Mouse (Mus musculus) embryo, embryonic 10.5 days (tissue): ENCODE data around the gene Agtr1a.

Source experiments
- DNase-seq: peaks from one replicate; pipeline ENCODE4 v3.0.0-alpha.2; 2015; ENCODE audit warnings: low spot score

Gene Agtr1a

DNA sequence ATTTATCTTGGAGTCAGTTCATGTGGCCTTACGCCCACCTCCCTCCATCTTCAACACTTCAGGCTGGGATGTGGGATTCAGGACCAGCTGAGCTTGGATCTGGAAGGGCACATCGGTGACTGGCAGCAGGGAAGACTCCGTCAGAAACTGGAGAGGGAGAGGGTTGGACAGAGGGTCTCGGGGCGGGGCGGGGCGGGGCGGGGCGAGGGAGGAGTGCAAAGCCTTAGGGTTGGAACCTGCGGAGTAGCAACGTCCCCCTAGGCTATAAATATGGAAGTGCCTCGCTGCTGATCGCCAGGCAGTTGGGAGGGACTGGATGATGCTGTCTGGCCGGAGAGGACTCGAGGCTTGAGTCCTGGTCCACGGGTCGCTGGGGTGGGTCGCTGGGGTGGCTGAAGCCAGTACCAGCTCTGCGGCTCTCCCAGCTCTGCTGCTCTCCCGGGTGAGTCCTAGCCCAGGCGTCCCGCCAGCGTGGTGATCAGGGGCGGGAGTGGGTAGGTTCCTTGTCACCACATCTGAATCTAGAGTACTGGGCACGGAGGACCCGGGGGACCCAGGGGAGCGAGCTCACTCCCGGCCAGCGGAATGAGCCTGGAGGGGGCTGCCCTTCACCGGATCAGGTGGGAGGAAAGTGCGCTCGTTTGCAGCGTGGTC lies at the start of gene Agtr1a:
Agtr1a (plus strand) TSS at position 294 of the 654 bp plus-strand sequence.
- DNase-seq: peak; percentile 82

DNA sequence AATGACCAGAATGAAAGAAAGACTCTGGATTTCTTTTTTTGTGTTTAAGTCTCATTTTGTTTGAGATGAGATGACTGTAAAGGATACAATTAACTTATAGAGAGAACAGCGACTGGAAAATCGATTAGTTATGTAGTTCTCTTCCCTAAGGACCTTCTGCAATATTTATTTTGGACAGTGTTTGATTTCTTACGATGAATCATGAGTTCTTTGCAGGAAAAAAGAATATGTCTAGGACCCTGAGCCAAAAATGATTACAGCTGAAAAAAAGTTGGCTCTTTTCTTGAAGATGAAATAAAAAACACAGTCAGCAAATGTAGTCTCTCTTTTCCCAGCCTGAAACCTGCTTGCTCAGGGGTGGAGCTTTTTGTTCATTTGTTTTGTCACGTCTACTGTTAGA lies 26.0 kb upstream of the Agtr1a start:
- no peak for DNase-seq

DNA sequence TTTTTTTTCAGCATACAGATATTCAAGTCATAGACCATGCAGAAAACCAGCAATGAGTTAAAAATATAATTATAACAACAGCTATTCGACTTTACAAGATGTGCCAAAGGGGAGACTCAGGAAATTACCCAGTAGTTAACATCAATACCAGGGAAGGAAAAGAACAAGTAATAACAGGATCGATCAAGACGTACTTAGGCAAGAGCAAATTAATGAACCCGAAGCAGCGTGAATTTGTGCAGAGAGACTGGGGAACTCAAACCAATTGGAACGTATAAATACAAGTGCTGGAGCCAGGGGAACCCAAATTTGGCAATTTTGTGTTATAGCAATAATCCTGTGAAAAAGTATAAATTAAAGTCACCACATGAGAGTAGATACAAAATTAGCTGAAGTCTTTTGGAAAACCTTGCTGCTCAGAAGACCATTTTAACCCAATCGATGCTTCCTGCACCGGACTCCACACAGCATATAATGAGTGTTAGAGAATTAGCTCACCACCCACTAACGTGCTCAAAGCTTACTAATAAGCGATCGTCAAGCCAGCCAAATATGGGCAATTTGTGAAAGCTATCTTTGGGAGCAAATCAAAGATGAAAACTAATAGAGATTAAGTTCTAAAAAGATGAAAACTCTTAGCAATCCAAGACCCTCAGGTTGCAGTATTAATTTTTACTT lies 11.4 kb upstream of the Agtr1a start:
- no peak for DNase-seq

DNA sequence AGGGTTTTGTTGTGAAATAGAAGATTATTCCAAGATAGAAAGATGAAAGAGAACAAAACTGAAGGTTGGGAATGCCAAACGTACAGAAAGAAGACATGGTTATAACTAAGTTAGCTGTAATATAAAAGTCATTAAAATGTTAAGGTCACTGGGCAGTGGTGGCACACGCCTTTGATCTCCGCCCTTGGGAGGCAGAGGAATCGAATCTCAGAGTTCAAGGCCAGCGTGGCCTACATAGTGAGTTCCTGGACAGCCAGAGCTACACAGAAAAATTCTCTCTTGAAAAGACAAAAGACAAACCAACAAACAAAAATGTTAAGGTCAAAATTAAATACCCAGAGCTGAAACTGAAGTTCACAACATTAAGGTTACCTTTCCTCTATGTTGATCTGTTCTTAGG lies 5.2 kb upstream of the Agtr1a start:
- DNase-seq: no peak

DNA sequence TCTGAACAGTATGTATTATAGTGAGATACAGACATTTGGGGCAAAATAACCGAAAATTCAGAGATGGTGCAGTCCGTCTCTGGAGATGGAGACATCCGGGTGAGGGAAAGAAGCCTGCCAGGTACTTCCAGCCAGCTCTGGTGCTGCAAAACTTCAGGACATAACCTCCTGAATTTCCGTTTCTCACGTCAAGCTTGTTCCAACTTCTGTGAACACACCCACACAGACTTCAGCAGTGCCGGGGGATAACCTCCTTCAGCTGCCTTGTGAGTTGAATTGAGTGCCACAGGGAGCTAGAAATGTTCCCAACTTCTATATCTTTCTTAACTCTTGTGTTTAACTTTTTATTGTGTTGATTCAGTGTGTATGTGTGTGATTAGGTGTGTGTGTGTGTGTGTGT lies 4.4 kb upstream of the Agtr1a start:
- DNase-seq: no peak

DNA sequence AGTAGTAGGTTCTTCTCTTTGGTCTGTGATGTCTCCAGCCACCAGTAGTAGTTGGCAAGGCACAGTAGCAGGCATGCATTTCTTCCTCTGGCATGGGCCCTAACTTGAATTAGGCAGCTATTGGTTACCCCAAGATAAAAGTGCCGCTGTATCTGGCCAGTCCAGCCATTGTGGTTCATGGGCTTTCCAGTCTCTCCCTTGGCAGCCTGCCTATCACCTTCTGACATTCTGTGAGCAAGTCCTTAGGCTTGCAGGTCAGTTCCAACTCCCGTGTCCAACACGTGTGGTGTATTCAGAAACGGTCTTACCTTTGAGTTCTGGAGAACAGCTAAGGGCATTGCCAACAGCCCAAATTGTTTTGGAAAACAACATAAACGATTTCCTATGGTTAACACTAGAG lies 3.7 kb upstream of the Agtr1a start:
- DNase-seq: no peak

DNA sequence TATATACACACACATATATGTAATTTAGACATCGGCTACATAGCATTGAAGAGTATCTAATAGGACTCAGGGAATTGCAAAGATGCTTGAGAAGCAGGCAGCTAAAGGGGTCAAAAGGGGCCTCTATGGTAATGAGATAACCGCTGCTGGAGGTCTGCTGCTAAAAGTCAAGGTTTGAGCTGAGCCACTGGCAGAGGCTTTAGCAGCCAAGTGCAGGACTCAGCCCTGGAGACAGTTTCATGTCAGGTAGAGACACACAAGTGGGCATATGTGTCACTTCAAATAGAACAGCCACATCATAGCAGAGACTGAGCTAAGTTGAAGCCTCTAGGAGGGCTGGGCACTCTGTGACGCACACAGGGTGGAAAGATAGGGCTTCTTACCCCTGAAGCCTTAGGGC lies 1.6 kb upstream of the Agtr1a start:
- DNase-seq: no peak

DNA sequence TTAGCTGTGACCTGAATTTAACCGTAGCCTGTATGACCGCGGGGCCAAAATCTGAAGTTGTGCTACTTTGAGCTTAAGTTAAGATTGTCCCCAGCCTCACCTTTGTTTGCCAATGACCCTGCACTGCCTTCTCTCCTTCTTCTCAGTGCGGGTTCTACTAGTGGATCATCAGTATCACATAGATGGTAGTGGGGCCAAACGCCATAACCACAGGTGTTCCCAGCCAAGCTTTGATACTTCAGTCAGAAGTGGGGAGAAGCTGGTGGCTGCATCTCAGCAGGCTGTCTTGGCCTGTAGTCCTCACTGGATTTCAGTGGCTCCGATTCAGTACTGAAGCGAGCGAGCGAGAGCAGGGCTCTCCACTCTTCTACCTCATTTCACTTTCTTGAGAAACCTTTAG lies 672 bp downstream of the Agtr1a start:
- DNase-seq: no peak

DNA sequence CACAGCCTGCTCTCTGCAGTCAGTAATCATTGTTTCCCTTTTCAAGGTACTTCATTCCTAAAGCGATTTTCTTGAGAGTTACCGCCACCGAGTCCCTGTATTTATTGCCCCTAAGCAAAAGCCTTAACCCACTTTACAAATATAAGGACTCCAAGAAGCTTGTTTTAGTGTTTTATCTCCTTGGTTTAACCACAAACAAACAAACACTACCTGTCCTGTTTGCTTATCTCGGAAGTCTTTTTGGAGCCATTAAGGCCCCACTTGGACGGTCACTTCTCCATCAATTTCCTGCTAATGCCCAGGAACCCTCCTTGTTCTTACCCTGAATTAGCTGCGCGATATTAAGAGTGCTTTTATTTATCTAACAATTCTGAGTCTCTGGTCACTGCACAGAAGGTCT lies 1.4 kb downstream of the Agtr1a start:
- no peak for DNase-seq

DNA sequence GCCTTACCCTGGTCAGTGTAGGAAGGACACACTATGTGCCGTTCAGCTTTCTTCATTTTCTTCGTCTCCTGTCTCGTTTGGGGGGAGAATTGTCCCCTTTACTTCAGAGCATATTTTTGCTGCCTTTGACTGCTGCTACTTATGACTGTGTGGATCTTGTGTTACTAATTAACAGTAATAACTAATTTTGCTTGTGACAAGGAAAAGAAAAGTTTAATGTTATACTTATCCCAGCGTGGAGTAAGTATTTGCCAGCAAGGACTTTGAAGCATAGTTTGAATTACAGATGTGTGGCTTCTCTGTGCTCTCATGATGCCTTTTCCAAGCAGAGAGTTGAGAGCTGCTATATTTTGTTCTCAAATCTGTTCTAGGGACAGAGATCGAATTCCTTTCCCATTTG lies 2.3 kb downstream of the Agtr1a start:
- no peak for DNase-seq

DNA sequence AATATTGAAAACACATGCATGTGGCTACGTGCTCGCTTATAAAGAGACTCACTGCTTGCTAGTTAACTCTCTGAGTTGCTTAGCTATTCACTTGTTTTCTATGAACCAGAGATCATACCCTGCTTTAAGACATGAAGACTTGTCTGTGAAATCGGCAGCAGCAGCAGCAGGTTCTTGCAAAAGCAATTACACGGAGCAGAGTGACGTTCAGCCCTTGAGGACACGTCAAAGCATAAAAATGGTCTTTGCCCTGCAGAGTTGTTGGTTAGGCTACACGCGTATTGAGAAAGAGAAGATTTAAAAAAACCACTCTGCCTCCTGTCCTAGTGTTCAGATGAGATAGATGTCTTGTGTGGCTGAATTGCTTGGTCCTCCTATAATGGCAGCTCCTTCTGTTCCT lies 3.7 kb downstream of the Agtr1a start:
- no peak for DNase-seq

DNA sequence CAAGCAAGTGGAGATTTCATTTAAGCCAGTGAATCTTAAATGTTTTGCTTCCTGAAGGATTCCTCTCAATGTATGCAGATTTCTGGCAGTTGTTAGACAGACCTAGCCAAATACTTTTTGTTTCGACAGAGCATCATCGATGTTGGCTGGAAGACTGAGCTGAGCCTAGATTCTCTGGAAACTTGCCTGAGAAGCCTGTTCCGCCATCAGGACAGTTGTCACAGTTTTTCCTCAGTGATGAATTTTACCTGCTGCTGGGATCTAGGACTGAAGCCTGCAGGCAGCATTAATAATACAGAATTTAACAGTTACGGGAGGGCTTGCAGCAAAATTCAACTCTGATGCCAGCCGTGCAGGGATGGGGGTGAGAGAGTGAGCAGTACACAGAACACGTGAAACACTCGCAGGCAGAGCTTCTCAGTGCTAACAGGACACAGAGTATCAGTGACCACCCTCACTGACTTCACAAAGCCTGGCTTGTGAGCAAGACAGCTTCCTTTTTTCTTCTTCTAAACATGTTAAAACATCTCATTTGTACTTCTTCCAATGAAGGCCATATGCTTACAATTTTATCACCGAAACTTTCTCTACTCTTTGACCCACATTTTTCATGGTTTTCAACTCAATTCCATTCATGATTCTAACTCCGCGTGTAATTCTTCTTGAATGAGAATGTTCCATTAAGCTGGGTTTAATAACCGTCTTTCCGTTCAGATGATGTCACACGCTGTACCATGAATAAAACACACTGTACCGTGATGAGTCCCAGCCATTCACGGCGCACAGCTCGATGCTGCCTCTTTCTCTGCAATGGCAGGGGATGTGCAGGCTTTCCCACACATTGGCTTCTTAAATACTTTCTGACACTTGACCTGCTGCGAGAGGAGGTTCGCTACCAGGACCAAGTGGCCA lies 6.0 kb downstream of the Agtr1a start:
- no peak for DNase-seq

DNA sequence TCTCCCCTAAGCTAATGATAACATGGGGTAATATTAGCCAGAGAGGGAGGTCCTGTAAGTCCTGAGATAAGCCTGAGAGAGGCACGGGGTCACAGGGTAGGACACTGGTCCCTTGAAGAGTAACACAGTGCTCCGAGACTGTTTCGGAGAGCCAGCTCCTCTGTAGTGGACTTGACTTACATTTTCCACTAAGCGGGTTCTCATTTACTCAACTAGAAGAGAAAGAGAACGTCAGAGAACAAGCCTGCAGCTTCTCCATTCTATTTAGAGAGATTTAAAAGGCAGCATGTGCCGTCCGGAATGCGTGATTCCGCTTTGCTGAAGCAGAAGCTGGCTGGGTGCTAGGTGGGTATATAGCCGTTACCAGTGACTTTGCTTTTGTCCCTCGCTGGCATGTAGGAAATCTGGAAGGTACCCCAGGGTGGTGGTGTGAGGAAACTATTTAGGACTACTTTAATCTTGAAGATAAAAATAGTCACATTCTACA lies 9.2 kb downstream of the Agtr1a start:
- no peak for DNase-seq

DNA sequence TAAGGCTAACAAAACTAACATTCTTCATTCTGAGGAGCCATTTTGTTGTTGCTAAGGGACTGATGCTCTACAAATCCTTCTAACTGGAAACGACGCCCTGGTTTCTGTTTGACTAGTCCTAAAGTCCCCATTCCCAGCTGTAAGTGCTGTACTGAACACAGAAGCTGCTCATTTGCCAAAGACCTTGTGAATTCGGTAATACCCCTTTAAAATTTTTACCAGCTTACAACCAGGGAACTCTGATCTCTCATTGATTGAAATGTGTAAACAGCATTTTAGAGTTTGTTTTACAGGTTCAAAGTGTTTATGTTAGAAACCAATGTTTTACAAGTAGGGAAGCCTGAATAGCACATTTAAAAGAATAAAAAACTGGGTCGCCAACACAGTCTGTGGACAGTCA lies 10.6 kb downstream of the Agtr1a start:
- no peak for DNase-seq

DNA sequence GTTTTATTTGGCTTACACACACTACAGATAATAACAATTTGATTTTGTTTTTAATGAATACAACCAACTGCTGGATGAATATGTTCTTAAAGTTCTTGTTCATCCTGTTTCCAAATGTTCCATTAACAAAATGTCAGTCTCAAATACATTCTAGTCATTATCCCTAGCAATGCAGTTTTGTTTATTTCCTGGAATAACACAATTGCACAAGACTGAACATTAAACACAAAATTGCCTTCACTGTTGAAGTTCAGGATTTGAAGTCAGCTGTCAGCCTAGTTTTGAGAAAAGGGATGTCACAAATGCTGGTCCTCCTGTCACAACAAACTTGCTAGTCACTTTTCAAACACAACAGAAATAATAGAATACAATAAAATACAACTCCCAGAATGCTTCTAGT lies 12.1 kb downstream of the Agtr1a start:
- no peak for DNase-seq

DNA sequence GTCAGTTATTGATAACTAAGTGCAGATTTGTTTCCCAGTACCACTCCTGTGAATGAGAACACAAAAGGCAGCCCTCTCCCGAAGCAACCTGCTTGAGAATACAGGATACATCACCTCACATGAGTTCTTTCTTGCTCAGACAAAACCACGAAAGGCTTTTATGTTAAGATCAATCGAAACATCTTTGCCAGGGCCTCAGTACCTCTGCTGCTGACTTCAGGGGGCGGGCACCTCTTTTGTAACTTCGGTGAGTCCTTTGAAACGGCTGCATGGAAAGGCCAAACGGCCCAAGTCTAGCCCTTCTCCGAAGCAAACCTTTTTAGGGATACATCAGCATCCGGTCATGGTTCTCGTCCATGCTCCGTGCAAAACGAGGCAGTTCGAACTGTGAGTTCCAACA lies 15.7 kb downstream of the Agtr1a start:
- no peak for DNase-seq

DNA sequence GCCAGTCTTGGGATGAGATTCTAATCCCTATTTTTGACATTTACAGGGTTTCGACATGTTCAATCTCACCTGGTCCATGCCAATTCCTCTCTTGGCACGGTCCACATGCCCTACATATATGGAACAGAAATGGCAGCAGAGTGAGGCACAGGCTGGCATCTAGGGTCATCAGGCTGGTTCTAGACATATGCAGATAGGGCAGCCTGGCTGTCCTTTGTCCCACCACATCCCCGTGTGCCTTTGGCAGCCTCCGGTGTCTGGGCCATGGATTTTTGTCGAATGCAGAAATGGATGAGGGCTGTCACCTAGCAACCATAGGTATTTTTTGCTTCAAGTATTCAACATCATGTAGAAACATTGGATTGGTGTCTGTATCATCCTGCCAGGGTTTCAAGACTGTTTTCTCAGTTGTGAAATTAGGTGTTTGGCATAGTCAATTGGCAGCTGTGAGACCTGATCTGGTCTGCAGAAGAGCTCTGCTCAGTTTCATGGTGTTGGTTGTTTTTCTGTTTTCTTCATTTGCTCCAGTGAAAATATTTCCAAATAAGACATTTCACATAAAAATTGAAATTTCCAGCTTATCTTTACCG lies 18.8 kb downstream of the Agtr1a start:
- no peak for DNase-seq

DNA sequence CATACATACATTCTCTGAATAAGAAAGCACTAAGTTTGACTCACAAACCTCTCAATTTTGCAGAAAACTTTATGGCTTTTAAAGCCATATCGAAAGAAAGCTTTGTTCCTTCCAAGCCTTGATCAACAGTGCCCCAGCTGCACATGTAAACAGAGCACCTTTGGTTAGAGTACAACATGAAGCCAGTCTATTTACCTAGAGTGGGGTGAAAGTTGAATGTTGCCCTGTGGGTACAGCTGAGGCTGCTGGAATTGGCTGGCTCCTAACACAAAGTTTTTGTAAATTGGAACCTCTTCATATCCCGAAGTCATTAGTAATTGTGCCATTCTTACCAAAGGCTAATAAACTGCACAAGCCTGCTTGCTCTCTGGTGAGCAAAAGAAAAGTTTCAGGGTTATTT lies 19.7 kb downstream of the Agtr1a start:
- no peak for DNase-seq

DNA sequence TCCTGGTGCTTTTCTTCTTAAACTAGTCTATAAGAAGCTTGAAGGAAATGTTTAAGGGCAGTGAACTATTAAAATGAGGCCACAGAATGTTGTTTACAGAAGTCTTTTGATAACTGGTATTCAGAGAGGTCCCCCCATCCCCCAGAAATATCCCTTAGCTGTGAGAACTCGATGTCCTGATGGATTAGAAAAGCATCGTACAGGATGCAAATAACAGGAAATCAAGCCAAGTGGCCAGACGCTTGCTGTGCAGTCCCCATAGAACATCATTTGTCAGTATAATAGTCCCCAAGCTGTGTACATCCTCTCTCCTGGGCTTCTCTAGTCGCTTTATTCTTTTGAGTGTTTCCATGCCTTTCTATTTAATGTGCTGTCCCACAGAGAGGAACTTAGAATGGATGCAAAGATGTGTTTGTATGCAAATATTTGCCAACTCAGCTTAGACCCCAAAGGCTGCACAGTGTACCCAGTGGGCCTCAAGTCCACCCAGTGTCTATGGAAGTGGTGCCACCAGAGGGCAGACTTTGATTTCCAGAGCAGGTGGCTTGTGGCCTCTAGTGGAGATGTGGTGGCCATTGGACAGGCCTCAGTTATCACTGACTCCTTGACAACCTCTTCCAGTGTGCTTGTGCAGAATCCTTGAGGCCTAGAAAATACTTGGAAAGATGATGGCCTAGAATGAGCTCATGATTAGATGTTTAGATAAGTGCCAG lies 22.4 kb downstream of the Agtr1a start:
- DNase-seq: no peak

DNA sequence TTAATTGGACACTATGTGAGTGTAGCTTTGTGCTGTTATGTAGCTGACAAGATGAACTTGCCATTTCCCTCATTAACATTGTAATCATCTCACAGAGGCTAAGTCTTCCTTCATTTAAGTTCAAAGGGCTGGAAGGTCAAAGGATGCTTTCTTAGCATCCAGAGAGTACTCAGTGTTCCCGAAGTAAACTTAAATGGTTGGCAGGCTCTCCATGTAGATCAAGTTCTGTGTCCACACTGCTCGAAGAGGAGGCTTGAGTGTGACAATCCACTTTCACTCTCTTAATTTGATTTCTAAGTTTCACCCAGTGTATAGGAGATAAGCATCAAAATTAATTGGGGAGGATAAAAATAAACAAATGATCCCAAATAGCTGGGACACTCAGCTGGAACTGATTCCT lies 23.6 kb downstream of the Agtr1a start:
- no peak for DNase-seq

DNA sequence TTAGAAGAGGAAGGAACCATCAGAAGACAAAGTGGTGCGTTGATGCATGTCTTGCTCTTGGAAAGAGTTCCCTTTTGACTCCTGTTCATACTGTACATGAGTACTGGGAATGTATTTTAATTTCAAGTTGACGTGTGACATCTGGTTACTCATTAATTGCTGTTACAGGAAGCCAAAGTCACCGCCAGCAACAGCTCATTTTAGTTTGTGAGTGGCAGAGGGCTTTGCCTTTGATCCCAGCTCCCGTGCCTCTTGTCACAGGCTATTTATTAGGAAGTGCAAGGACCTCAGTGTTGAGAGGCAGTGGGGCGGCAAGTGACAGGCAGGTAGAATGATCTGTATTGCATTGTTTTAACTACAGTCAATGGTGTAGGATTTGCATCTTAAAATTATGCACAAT lies 24.8 kb downstream of the Agtr1a start:
- no peak for DNase-seq

DNA sequence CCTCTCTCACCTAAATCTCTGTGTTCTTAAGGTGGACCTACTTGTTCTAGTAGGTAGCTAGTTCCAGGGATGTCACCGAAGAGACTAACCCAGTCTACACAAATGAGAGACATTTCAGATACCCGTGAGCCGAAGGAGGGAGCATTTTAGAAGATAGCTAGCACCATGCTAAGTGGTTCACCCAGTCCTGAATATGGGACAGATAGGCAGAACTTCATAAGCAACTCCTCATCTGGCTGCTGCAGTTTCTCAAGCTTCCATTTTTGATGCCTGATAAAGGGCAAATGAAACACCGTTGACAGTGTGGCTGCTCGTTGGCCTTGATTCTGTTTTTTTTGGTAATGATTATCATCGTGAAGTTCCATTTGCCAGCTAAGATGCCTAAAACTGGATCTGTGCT lies 25.8 kb downstream of the Agtr1a start:
- no peak for DNase-seq
